Mouse (Mus musculus) frontal cortex, postnatal 14 days (tissue): ENCODE measurements at regions not wholly inside any gene's neighbourhood (a gene's known extent, or its start where the extent isn't known, plus 50 kb on each side); places are given as distances from the start of the nearest gene placed in this dataset.

Experiments used
- DNase-seq, 2 experiments: peaks; one replicate each; pipeline ENCODE4 v3.0.0; 2022; ENCODE audit warnings: low spot score in 2 of 2

- DNase-seq = peak; percentile 36 to 51
These were observed 173.9 kb downstream of the Gsdmc2 start for GRCm38 (mm10) chr15:63671081-63671480.

GRCm38 (mm10) chr15:63670561-63670960 lies 174.4 kb downstream of the Gsdmc2 start:
- no peak for DNase-seq

- DNase-seq = no peak
These were observed 177.4 kb downstream of the Gsdmc2 start for GRCm38 (mm10) chr15:63667536-63667935.

- DNase-seq = no peak
These were observed 179.5 kb downstream of the Gsdmc2 start for GRCm38 (mm10) chr15:63665517-63665916.

- no peak for DNase-seq
These were observed 180.1 kb downstream of the Gsdmc2 start for GRCm38 (mm10) chr15:63664877-63665276.

- no peak for DNase-seq
These were observed 182.8 kb downstream of the Gsdmc2 start for GRCm38 (mm10) chr15:63662183-63662582.

GRCm38 (mm10) chr15:63658031-63658521 lies 186.9 kb downstream of the Gsdmc2 start:
- DNase-seq = no peak

GRCm38 (mm10) chr15:63652216-63652961 lies 192.6 kb downstream of the Gsdmc2 start:
- peak; percentile 70 to 89 for DNase-seq

GRCm38 (mm10) chr15:63651120-63651519 lies 193.9 kb downstream of the Gsdmc2 start:
- DNase-seq = no peak

- no peak for DNase-seq
These were observed 196.6 kb downstream of the Gsdmc2 start for GRCm38 (mm10) chr15:63648142-63648989.

GRCm38 (mm10) chr15:63624814-63625213 lies 220.2 kb downstream of the Gsdmc2 start:
- DNase-seq = no peak

GRCm38 (mm10) chr15:63624249-63624648 lies 220.7 kb downstream of the Gsdmc2 start:
- DNase-seq = no peak

GRCm38 (mm10) chr15:63616506-63617208 lies 228.3 kb downstream of the Gsdmc2 start:
- DNase-seq = no peak

- no peak for DNase-seq
These were observed 230.8 kb downstream of the Gsdmc2 start for GRCm38 (mm10) chr15:63614191-63614590.

- no peak for DNase-seq
These were observed 231.9 kb downstream of the Gsdmc2 start for GRCm38 (mm10) chr15:63613120-63613519.

- no peak for DNase-seq
These were observed 233.8 kb downstream of the Gsdmc2 start for GRCm38 (mm10) chr15:63611161-63611560.

GRCm38 (mm10) chr15:63603100-63603714 lies 241.8 kb downstream of the Gsdmc2 start:
- DNase-seq = no peak

GRCm38 (mm10) chr15:63601543-63601942 lies 243.4 kb downstream of the Gsdmc2 start:
- peak; percentile 20 to 27 for DNase-seq

- no peak for DNase-seq
These were observed 252.1 kb downstream of the Gsdmc2 start for GRCm38 (mm10) chr15:63592758-63593463.

- no peak for DNase-seq
These were observed 285.7 kb downstream of the Gsdmc2 start for GRCm38 (mm10) chr15:63559293-63559692.

GRCm38 (mm10) chr15:63558691-63559090 lies 286.3 kb downstream of the Gsdmc2 start:
- DNase-seq = no peak
